Mouse (Mus musculus) CD4-positive, CD25-positive, alpha-beta regulatory T cell, adult 4 months (primary cell): Measurements from ENCODE around the gene Fat1. TPM values are rescaled to one million over a fixed set of nuclear protein-coding genes. Genes with fewer than 3 reads are reported as not detected.

Experiments
- ATAC-seq: one replicate; pipeline ENCODE4 v1.8.0; 2017
- polyA plus RNA-seq, 2 experiments: library from polyadenylated mRNA; unstranded; fragments of 100-300 nt; shearing (Covaris generic); gene quantifications; one replicate each; pipeline ENCODE4 v1.2.1; 2017

Fat1 gene
- polyA plus RNA-seq, 2 experiments from 2014 or later = 0.03 TPM; not detected in 1

GRCm38 (mm10) chr8:44962572-44963231, 27.5 kb downstream of the Fat1 start:
- ATAC-seq = no peak

- ATAC-seq = no peak
Observed at GRCm38 (mm10) chr8:44967521-44968039, 32.3 kb downstream of the Fat1 start.

GRCm38 (mm10) chr8:44970093-44970492, 34.8 kb downstream of the Fat1 start:
- no peak for ATAC-seq

GRCm38 (mm10) chr8:44971346-44971745, 36.1 kb downstream of the Fat1 start:
- no peak for ATAC-seq

- ATAC-seq = no peak
Observed at GRCm38 (mm10) chr8:44971964-44972363, 36.7 kb downstream of the Fat1 start.

- ATAC-seq = no peak
Observed at GRCm38 (mm10) chr8:44975113-44975512, 39.9 kb downstream of the Fat1 start.

- ATAC-seq = no peak
Observed at GRCm38 (mm10) chr8:44975654-44976053, 40.4 kb downstream of the Fat1 start.

- no peak for ATAC-seq
Observed at GRCm38 (mm10) chr8:44978622-44979021, 43.4 kb downstream of the Fat1 start.

GRCm38 (mm10) chr8:44979245-44979644, 44.0 kb downstream of the Fat1 start:
- no peak for ATAC-seq

GRCm38 (mm10) chr8:44980030-44980429, 44.8 kb downstream of the Fat1 start:
- no peak for ATAC-seq

- ATAC-seq = no peak
Observed at GRCm38 (mm10) chr8:44985326-44986288, 50.4 kb downstream of the Fat1 start.

- ATAC-seq = no peak
Observed at GRCm38 (mm10) chr8:44991700-44992487, 56.6 kb downstream of the Fat1 start.

GRCm38 (mm10) chr8:44992664-44993063, 57.4 kb downstream of the Fat1 start:
- no peak for ATAC-seq

GRCm38 (mm10) chr8:44993376-44993775, 58.1 kb downstream of the Fat1 start:
- ATAC-seq = no peak

GRCm38 (mm10) chr8:44996493-44996892, 61.2 kb downstream of the Fat1 start:
- no peak for ATAC-seq

GRCm38 (mm10) chr8:44997321-44997720, 62.1 kb downstream of the Fat1 start:
- no peak for ATAC-seq

GRCm38 (mm10) chr8:44997829-44998228, 62.6 kb downstream of the Fat1 start:
- no peak for ATAC-seq

GRCm38 (mm10) chr8:44998275-44998674, 63.0 kb downstream of the Fat1 start:
- ATAC-seq = no peak

GRCm38 (mm10) chr8:44998681-44999277, 63.5 kb downstream of the Fat1 start:
- ATAC-seq = no peak

- no peak for ATAC-seq
Observed at GRCm38 (mm10) chr8:45001577-45002197, 66.4 kb downstream of the Fat1 start.

- ATAC-seq = no peak
Observed at GRCm38 (mm10) chr8:45002686-45003085, 67.4 kb downstream of the Fat1 start.

- ATAC-seq = no peak
Observed at GRCm38 (mm10) chr8:45004021-45004420, 68.8 kb downstream of the Fat1 start.
